Mouse (Mus musculus) embryonic facial prominence, embryonic 11.5 days (tissue): ENCODE measurements around the gene Hsp90b1. TPM values are rescaled to one million over a fixed set of nuclear protein-coding genes. Genes with fewer than 3 reads are reported as not detected.

Experiments used
- ATAC-seq: fragments of 200-750 bp; cut with Nextera tagmentation; replicated peaks from 2 replicates; pipeline ENCODE4 v1.8.0; 2017; ENCODE audit warnings: low read depth; ENCODE audit not compliant: insufficient number of reproducible peaks, low FRiP score, low TSS enrichment
- DNase-seq: peaks from one replicate; pipeline ENCODE4 v3.0.0-alpha.2; 2015; ENCODE audit warnings: low spot score
- H3K27ac ChIP-seq: fragments of 300-500 bp; sonication (generic); replicated peaks from 2 replicates; pipeline ENCODE4 v1.5.1; 2014; ENCODE audit warnings: mild to moderate bottlenecking, low read depth, low read length, control low read depth
- H3K27me3 ChIP-seq: fragments of 300-500 bp; sonication (generic); 2 replicates; pipeline ENCODE4 v1.6.1; 2014; ENCODE audit warnings: mild to moderate bottlenecking, low read length, moderate library complexity, mixed read lengths; ENCODE audit not compliant: control insufficient read depth, insufficient read depth
- H3K36me3 ChIP-seq: fragments of 300-500 bp; sonication (generic); replicated peaks from 2 replicates; pipeline ENCODE4 v1.6.1; 2014; ENCODE audit warnings: low read depth, mild to moderate bottlenecking, low read length, moderate library complexity, mixed read lengths; ENCODE audit not compliant: control insufficient read depth, insufficient read depth
- H3K4me1 ChIP-seq: fragments of 300-500 bp; sonication (generic); 2 replicates; pipeline ENCODE4 v1.6.1; 2014; ENCODE audit warnings: low read length, mixed read lengths; ENCODE audit not compliant: control insufficient read depth, insufficient read depth
- H3K4me2 ChIP-seq: fragments of 300-500 bp; sonication (generic); 2 replicates; pipeline ENCODE4 v1.6.1; 2014; ENCODE audit warnings: low read depth, mild to moderate bottlenecking, control low read depth, low read length, moderate library complexity
- H3K4me3 ChIP-seq: fragments of 300-500 bp; sonication (generic); 2 replicates; pipeline ENCODE4 v1.5.1; 2014; ENCODE audit warnings: low read depth, low read length, control low read depth
- H3K9ac ChIP-seq: fragments of 300-500 bp; sonication (generic); replicated peaks from 2 replicates; pipeline ENCODE4 v1.6.1; 2014; ENCODE audit warnings: mild to moderate bottlenecking, control low read depth, low read length
- H3K9me3 ChIP-seq: fragments of 300-500 bp; sonication (generic); replicated peaks from 2 replicates; pipeline ENCODE4 v1.6.1; 2016; ENCODE audit warnings: mild to moderate bottlenecking, low read length, inconsistent platforms, mixed read lengths; ENCODE audit not compliant: control insufficient read depth
- WGBS: fragments of 180-500 bp; shearing (Covaris S2); extraction: QIAGEN DNeasy Blood & Tissue Kit; methylation state at CpG from one replicate; pipeline ENCODE4 v1.1.7; 2014; 5-methylcytosine and 5-hydroxymethylcytosine counted together
- polyA plus RNA-seq: library from polyadenylated mRNA; unstranded; fragments of >200 nt; fragmentation: Nextera tagmentation; extraction: Ambion mirVana; gene quantifications from 2 replicates; pipeline ENCODE4 v1.2.1, GENCODE M21; 2014

Hsp90b1 gene
- polyA plus RNA-seq, result 577 and 673 TPM in 2 replicates

DNA sequence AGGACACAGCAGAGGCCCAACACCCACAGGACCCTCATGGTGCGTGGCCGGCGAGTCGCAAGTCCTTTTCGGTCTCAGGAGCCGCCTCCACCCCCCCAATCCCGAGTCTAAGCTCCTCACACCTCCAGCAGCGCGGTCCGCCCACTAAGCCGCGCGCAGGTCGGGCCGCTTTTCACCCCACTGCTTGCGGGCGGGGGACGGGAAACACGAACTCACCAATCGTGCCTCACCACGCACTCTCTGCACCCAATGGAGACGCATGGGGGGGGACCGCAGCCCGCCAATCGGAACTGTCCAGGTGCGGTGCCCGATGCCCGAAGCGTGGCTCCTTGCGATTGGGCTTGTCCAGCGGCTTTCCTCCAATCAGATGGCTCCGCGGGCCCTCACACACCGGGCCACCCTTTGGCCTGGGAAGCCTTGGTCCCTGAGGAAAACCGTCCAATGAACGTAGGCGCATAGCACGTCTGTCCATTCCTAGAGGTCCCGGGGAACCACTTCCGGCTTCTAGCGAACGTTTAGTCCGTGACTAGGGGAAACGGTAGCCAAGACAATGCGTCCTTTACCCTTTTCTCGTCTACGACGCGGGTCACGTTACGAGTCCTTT, at the start of gene Hsp90b1, which contains the start of gene Ttc41:
Gene Hsp90b1 (minus strand): TSS at position 192 of the 604 bp plus-strand sequence.
Gene Ttc41 (plus strand): TSS at position 494 of the 604 bp plus-strand sequence.
- ATAC-seq, result peak; percentile 98
- WGBS, result under 1% methylated on average over 50 of the region's 51 CpGs
- peak within 1 kb of the TSS; percentile 86 for H3K27ac ChIP-seq

DNA sequence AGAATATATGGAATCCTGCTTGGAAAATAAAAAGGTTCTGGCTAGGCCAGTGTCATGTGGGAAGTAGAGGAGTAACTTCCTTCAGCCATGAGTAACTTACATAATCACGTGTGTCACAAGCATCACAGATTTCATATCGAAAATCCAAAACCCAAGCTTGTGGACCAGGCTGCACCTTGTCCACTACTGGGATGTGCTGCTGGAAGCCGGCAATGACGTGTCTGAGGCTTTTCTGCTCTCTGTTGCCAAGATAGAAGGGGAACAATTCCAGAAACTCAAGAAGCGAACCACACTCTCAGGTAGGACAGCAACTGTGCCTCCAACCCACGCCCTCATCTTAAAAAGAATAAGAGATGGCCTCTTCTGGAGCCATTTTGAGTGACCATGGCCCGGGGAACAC, 39.0 kb upstream of the Hsp90b1 start:
- WGBS, result 85% methylated on average over 7 of the region's 7 CpGs

More for the DNA sequence above, at the start of gene Hsp90b1, which contains the start of gene Ttc41:
- no peaks in the 10 kb centered on the region for H3K27me3 ChIP-seq
- peaks cover 8% of the 10 kb centered on the region for H3K36me3 ChIP-seq
- H3K4me2 ChIP-seq, result peak within 1 kb of the TSS; percentile 61
- H3K9me3 ChIP-seq, result no peaks in the 10 kb centered on the region
- peak within 1 kb of the TSS; percentile 96 for H3K9ac ChIP-seq
- H3K4me3 ChIP-seq, result peak within 1 kb of the TSS; percentile 85
- DNase-seq, result peak; percentile 99
- peaks cover 2% of the 10 kb centered on the region; the same call in 1 of the 2 replicates for H3K4me1 ChIP-seq

DNA sequence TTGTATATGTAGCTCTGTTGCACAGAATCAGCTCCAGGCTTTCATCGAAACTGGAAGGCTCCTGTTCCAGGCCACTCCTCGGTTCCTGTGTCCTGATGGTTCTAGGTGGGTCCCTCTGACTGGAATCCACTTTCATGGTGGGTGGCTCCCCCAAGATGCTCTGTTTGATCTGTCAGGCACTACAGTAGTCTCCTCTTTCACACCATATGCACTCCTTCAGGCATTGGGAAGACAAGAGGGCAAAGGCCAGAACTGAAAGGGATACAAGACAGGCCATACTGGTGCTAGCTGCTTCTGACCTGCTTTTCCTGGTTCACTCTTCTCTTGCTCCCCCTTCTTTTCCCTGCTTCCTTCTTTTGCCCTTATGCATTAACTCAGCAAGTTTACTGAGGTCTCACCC, 37.6 kb upstream of the Hsp90b1 start:
- no peak overlapping the region for H3K27ac ChIP-seq
- H3K9me3 ChIP-seq, result no peaks in the 10 kb centered on the region
- H3K9ac ChIP-seq, result no peak overlapping the region
- no peaks in the 10 kb centered on the region for H3K36me3 ChIP-seq
- ATAC-seq (no peak), DNase-seq (no peak)
- H3K4me1 ChIP-seq, result no peaks in the 10 kb centered on the region
- H3K4me3 ChIP-seq, result no peak overlapping the region
- WGBS, result 88% methylated on average over 2 of the region's 2 CpGs
- no peak overlapping the region for H3K4me2 ChIP-seq
- no peaks in the 10 kb centered on the region for H3K27me3 ChIP-seq

More for the DNA sequence above, 39.0 kb upstream of the Hsp90b1 start:
- no peak for DNase-seq
- Histone ChIP-seq H3K36me3 (no peaks in the 10 kb centered on the region), H3K4me1 (no peaks in the 10 kb centered on the region), H3K27ac (no peak overlapping the region), H3K9ac (no peak overlapping the region), H3K4me2 (no peak overlapping the region), H3K4me3 (no peak overlapping the region), H3K9me3 (no peaks in the 10 kb centered on the region), H3K27me3 (no peaks in the 10 kb centered on the region)
- no peak for ATAC-seq

DNA sequence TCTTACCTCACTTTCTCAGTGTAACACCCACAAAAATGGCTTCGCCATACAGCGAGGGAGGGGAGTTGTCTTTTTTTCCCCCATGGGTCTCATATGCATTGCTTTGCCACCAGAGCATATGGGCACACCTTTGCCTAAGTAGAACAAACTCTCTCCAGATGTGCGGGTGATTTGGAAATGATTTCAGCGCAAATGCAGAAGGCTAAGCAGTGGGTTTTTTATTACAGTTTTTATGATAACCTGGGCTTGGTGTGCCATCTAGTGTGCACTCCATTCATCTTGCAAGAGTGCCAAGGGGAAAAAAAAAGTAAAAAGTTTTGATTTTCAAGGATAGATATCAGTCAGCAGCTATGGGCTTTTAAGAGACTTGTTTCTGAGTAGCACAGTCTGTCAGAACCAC, 29.7 kb upstream of the Hsp90b1 start:
- Histone ChIP-seq H3K27me3 (no peaks in the 10 kb centered on the region), H3K4me3 (no peak overlapping the region), H3K9me3 (no peaks in the 10 kb centered on the region), H3K4me1 (no peaks in the 10 kb centered on the region; the same call in 1 of the 2 replicates), H3K4me2 (no peak overlapping the region), H3K27ac (no peak overlapping the region), H3K9ac (no peak overlapping the region), H3K36me3 (no peaks in the 10 kb centered on the region)
- WGBS, result 67% methylated on average over 4 of the region's 4 CpGs
- 0 out of 2 replicates have a peak, but pooled peaks have one; percentile 45 for ATAC-seq
- DNase-seq, result peak; percentile 57

DNA sequence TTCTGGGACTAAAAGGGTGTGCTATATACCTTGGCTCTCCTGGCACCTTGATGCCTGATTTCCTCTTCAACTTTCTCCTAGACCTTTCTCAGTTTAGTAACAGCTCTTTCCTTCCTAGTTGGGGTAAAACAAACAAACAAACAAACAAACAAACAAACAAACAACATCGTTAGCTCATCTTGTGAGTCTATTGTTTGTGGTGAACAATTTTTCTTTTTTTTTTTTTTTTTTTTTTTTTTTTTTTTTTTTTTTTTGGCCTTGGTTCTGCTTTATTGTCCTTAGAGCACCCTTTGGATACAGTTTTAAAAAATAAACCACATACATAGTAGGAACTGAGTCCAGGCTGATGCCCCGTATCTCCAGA, 26.2 kb upstream of the Hsp90b1 start:
- no peak overlapping the region for H3K27ac ChIP-seq
- no peaks in the 10 kb centered on the region for H3K27me3 ChIP-seq
- no peaks in the 10 kb centered on the region; the same call in 1 of the 2 replicates for H3K4me1 ChIP-seq
- 62% methylated on average over 2 of the region's 2 CpGs for WGBS
- no peak overlapping the region for H3K9ac ChIP-seq
- no peaks in the 10 kb centered on the region for H3K36me3 ChIP-seq
- H3K4me2 ChIP-seq, result no peak overlapping the region
- no peak overlapping the region for H3K4me3 ChIP-seq
- no peaks in the 10 kb centered on the region for H3K9me3 ChIP-seq
- DNase-seq (no peak), ATAC-seq (no peak)

DNA sequence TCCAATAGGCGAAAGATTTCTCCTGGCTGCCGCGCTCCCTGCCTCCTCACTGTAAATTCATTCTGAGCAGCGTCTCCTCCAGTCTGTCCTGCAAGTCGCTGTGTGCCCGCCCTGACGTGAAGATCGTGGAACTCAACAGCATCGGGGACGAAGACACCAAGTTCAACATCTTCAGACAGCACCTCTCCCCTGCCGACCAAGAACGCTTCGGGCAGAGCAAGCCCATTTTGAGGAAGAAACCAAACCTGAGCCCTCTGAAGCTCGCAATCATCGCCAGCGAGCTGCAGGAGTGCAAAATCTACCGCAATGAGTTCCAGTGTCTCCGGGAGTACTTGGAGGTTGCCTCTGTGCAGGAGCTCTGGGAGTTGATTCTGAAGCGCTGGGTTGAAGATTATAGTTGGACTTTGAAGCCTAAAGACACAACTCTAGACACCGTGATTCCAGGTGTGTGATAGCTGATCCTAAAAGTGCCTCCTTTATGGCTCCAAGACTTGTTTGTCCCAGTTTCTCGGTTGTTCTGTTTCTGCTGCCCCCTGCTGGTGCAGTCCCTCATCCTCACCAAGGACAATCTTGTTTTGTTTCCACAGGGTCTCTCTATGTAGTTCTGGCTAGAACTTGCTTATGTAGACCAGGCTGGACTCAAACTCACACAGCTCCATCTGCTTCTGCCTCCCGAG, 25.7 kb upstream of the Hsp90b1 start:
- H3K4me3 ChIP-seq, result peak overlapping the region; percentile 38
- 12% methylated on average over 22 of the region's 22 CpGs for WGBS
- no peaks in the 10 kb centered on the region for H3K9me3 ChIP-seq
- ATAC-seq, result no peak
- H3K27me3 ChIP-seq, result no peaks in the 10 kb centered on the region
- H3K4me1 ChIP-seq, result no peaks in the 10 kb centered on the region; the same call in 1 of the 2 replicates
- peak; percentile 92 for DNase-seq
- H3K4me2 ChIP-seq, result peak overlapping the region; percentile 61
- H3K9ac ChIP-seq, result peak overlapping the region; percentile 52
- H3K27ac ChIP-seq, result no peak overlapping the region
- no peaks in the 10 kb centered on the region for H3K36me3 ChIP-seq

DNA sequence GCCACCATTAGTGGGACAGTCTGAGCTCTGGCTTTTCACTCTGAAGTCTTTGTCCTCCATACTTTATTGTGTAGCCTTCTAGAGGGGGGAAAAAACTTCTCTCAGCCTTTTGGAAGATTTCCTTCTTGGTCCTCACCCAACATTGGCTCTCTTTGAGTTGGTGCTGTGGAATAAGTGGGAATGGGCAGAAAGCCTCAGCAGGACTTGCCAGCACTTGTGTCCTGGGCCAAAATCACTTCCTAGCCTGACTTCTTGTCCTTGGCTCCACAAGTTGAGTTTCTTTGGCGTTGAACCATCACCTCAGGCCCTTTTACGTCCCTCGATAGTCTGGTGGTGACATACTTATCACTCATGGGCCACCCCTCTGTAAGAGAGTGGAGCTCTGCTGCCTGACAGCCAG, 22.9 kb upstream of the Hsp90b1 start:
- ATAC-seq (no peak), DNase-seq (no peak)
- H3K4me2 ChIP-seq, result no peak overlapping the region
- no peaks in the 10 kb centered on the region for H3K4me1 ChIP-seq
- no peak overlapping the region for H3K4me3 ChIP-seq
- H3K9ac ChIP-seq, result peak overlapping the region; percentile 37
- H3K27ac ChIP-seq, result no peak overlapping the region
- no peaks in the 10 kb centered on the region for H3K9me3 ChIP-seq
- H3K27me3 ChIP-seq, result no peaks in the 10 kb centered on the region
- 93% methylated on average over 3 of the region's 3 CpGs for WGBS
- no peaks in the 10 kb centered on the region for H3K36me3 ChIP-seq

DNA sequence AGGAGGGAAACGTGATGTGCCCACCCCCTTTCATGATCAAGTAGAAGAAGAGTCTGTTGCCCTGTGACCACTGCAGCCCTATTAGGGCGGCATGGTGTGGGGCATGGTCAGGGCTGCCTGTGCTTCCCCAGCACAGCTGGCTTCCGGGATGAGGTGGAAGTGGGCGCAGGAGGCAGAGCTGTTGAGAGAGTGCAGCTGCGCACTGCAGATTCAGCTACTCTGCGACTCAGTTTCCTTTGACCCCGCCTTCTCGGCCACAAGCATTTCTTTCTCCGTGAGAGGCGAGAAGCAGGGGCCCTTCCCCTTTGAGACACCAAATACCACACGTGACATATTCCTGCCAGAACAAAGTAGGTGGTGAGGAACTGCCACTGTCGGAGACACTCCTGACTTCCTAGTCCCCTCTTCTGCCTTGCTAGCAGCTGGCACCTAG, 22.3 kb upstream of the Hsp90b1 start:
- Histone ChIP-seq H3K9ac (peak overlapping the region; percentile 37), H3K9me3 (no peaks in the 10 kb centered on the region), H3K4me3 (peak overlapping the region; percentile 15; the same call in 1 of the 2 replicates), H3K27ac (no peak overlapping the region), H3K36me3 (no peaks in the 10 kb centered on the region), H3K4me1 (no peaks in the 10 kb centered on the region), H3K4me2 (peak overlapping the region; percentile 32), H3K27me3 (no peaks in the 10 kb centered on the region)
- ATAC-seq (peak; percentile 80), DNase-seq (peak; percentile 71)
- 4% methylated on average over 12 of the region's 12 CpGs for WGBS
